Comparison of ENCODE assay signal across 15 mouse cellular contexts in the genomic region with DNA sequence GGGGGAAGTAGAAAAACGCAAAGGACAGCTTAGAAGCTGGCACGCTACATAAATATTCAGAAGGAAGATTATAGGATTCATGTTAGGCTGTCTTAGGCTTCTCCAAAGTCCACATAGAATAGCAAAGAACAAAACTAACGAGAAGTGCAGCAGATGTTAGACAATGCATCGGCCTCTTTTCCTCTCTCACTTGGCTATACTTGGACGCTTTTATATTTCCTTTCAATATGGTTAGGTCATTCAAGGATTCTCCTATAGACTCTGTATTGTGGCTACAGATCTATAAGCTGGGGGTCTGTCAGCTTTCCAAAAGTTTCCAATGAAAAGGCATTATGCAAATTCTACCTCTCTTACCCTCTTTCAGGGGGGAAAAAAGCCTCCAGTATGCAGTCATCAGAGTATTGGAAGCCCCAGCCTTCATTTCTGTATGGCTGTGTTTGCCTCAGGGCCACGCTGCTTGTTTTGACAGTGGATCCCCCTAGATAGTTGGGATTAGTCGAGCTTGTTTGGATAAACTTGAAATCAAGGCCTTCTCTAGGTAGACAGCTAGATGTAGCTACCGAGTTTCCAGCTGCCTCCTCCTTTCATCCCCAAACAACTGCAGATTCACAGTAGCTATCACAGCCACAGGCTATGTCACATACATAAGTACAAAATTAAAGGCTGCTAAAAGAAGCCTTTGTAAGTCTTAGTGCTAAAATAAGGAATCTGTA.
DNase-seq lines count a peak whose midpoint lies in the region; ATAC-seq and TF ChIP-seq lines count a peak whose summit lies in the region.
"Had no signal": no experiment of that assay in that cellular context is flagged by ENCODE, and none has a peak within 500 bp of the region (broad histone marks: within the 10 kb centered on the region; RNA-seq: fewer than 3 reads in every experiment).

No protein-coding gene starts in this region.

- H3K4me2 ChIP-seq in stomach, embryonic 16.5 days (ENCODE audit: low read depth, low read length): no peak overlapping the region
- no peak overlapping the region for H3K4me2 ChIP-seq in stomach, postnatal 0 days (replicated peaks; ENCODE audit: low read depth)
- peak overlapping the region; percentile 23 for H3K4me2 ChIP-seq in forebrain, embryonic 12.5 days
- no peak overlapping the region for H3K4me2 ChIP-seq in liver, postnatal 0 days (ENCODE audit: low read depth, low read length)
- H3K4me2 ChIP-seq in intestine, postnatal 0 days (replicated peaks; ENCODE audit: low read depth): no peak overlapping the region
- H3K4me2 ChIP-seq: limb, embryonic 13.5 days had no signal

- H3K36me3 ChIP-seq in stomach, embryonic 16.5 days (ENCODE audit: control insufficient read depth, insufficient read depth, low read length): no peaks in the 10 kb centered on the region
- no peaks in the 10 kb centered on the region for H3K36me3 ChIP-seq in stomach, postnatal 0 days (ENCODE audit: control insufficient read depth, insufficient read depth, low read length)
- H3K36me3 ChIP-seq in forebrain, embryonic 12.5 days (replicated peaks): no peaks in the 10 kb centered on the region
- no peaks in the 10 kb centered on the region for H3K36me3 ChIP-seq in liver, postnatal 0 days (replicated peaks; ENCODE audit: insufficient read depth, low read length)
- H3K36me3 ChIP-seq in limb, embryonic 10.5 days: no peaks in the 10 kb centered on the region
- H3K36me3 ChIP-seq in intestine, postnatal 0 days (ENCODE audit: control insufficient read depth, insufficient read depth): no peaks in the 10 kb centered on the region
- H3K36me3 ChIP-seq: limb, embryonic 13.5 days had no signal

- H3K4me1 ChIP-seq in stomach, embryonic 16.5 days (ENCODE audit: control insufficient read depth, insufficient read depth, low read length): peaks cover 8% of the 10 kb centered on the region; the same call in 1 of the 2 replicates
- H3K4me1 ChIP-seq in stomach, postnatal 0 days (replicated peaks; ENCODE audit: control insufficient read depth, insufficient read depth): peaks cover 4% of the 10 kb centered on the region; the same call in 1 of the 2 replicates
- peaks cover 51% of the 10 kb centered on the region for H3K4me1 ChIP-seq in forebrain, embryonic 12.5 days
- H3K4me1 ChIP-seq in liver, postnatal 0 days (ENCODE audit: insufficient read depth): peaks cover 14% of the 10 kb centered on the region
- peaks cover 36% of the 10 kb centered on the region for H3K4me1 ChIP-seq in limb, embryonic 10.5 days
- no peaks in the 10 kb centered on the region for H3K4me1 ChIP-seq in intestine, postnatal 0 days (replicated peaks; ENCODE audit: control insufficient read depth, insufficient read depth, low read length)

- no peak for TF ChIP-seq EP300 in stomach, postnatal 0 days (optimal IDR thresholded peaks at IDR 0.05)
- no peak for TF ChIP-seq EP300 in liver, postnatal 0 days (IDR thresholded peaks at IDR 0.05; ENCODE audit: low read depth)

- TF ChIP-seq CTCF in stomach, postnatal 0 days (IDR thresholded peaks at IDR 0.05; ENCODE audit: low read depth): no peak
- no peak for TF ChIP-seq CTCF in liver, postnatal 0 days (IDR thresholded peaks at IDR 0.05; ENCODE audit: low read depth)
- no peak for TF ChIP-seq CTCF in intestine, postnatal 0 days (IDR thresholded peaks at IDR 0.05; ENCODE audit: low read depth)

- no peak for DNase-seq in stomach, postnatal 0 days (ENCODE audit: low spot score)
- DNase-seq in liver, postnatal 0 days: no peak
- peak; percentile 18 for DNase-seq in telencephalon, adult 2 months (ENCODE audit: low read depth, low spot score)
- no peak for DNase-seq in limb, embryonic 10.5 days (ENCODE audit: low spot score)
- no peak for DNase-seq in c-Kit-positive CD71-positive TER-119-positive erythroid progenitor cells, embryonic 14.5 days (ENCODE audit: low spot score)
- DNase-seq: adrenal gland, postnatal 36 days; cerebellum, adult 18-20 months; kidney, adult 2 months; lung, postnatal 10 days; thymus, adult 18-20 months had no signal

- 52% methylated on average over 8 of the region's 8 CpGs for WGBS in stomach, embryonic 16.5 days
- WGBS in stomach, postnatal 0 days: 50% methylated on average over 8 of the region's 8 CpGs
- 5% methylated on average over 8 of the region's 8 CpGs for WGBS in forebrain, embryonic 12.5 days
- 64% methylated on average over 8 of the region's 8 CpGs for WGBS in liver, postnatal 0 days (ENCODE audit: insufficient replicate concordance)
- 69% methylated on average over 8 of the region's 8 CpGs for WGBS in limb, embryonic 10.5 days
- whole genome bisulfite sequencing in intestine, postnatal 0 days: 58% methylated on average over 8 of the region's 8 CpGs

- H3K9ac ChIP-seq in stomach, embryonic 16.5 days (ENCODE audit: low read length): no peak overlapping the region
- no peak overlapping the region for H3K9ac ChIP-seq in stomach, postnatal 0 days (ENCODE audit: low read length)
- no peak overlapping the region for H3K9ac ChIP-seq in forebrain, embryonic 12.5 days
- 0 out of 2 replicates have a peak overlapping the region, but pooled peaks have one; percentile 12 for H3K9ac ChIP-seq in liver, postnatal 0 days (replicated peaks)
- H3K9ac ChIP-seq in intestine, postnatal 0 days (ENCODE audit: low read depth, low read length): no peak overlapping the region
- H3K9ac ChIP-seq: limb, embryonic 13.5 days had no signal

- H3K27ac ChIP-seq in stomach, embryonic 16.5 days (ENCODE audit: low read length): 0 out of 2 replicates have a peak overlapping the region, but pooled peaks have one; percentile 16
- H3K27ac ChIP-seq in stomach, postnatal 0 days (replicated peaks): no peak overlapping the region
- H3K27ac ChIP-seq in forebrain, embryonic 12.5 days: peak overlapping the region; percentile 79
- peak overlapping the region; percentile 37; the same call in 1 of the 2 replicates for H3K27ac ChIP-seq in liver, postnatal 0 days (ENCODE audit: low read depth)
- no peak overlapping the region for H3K27ac ChIP-seq in limb, embryonic 10.5 days
- H3K27ac ChIP-seq in intestine, postnatal 0 days (ENCODE audit: low read depth, low read length): no peak overlapping the region
- H3K27ac ChIP-seq: limb, embryonic 13.5 days had no signal

- no peaks in the 10 kb centered on the region for H3K9me3 ChIP-seq in stomach, embryonic 16.5 days (replicated peaks; ENCODE audit: control insufficient read depth, low read length)
- no peaks in the 10 kb centered on the region for H3K9me3 ChIP-seq in stomach, postnatal 0 days (ENCODE audit: control insufficient read depth, low read length)
- H3K9me3 ChIP-seq in forebrain, embryonic 12.5 days: no peaks in the 10 kb centered on the region
- H3K9me3 ChIP-seq in liver, postnatal 0 days (ENCODE audit: low read length): no peaks in the 10 kb centered on the region
- H3K9me3 ChIP-seq in limb, embryonic 10.5 days (replicated peaks): no peaks in the 10 kb centered on the region
- H3K9me3 ChIP-seq in intestine, postnatal 0 days (ENCODE audit: control insufficient read depth): no peaks in the 10 kb centered on the region
- H3K9me3 ChIP-seq: limb, embryonic 13.5 days had no signal

- H3K27me3 ChIP-seq in stomach, embryonic 16.5 days (ENCODE audit: control insufficient read depth, insufficient read depth, low read length): no peaks in the 10 kb centered on the region
- no peaks in the 10 kb centered on the region for H3K27me3 ChIP-seq in stomach, postnatal 0 days (ENCODE audit: control insufficient read depth, insufficient read depth, low read length)
- peaks cover 3% of the 10 kb centered on the region; the same call in 1 of the 2 replicates for H3K27me3 ChIP-seq in forebrain, embryonic 12.5 days
- no peaks in the 10 kb centered on the region for H3K27me3 ChIP-seq in liver, postnatal 0 days (ENCODE audit: insufficient read depth, low read length)
- H3K27me3 ChIP-seq in limb, embryonic 10.5 days (ENCODE audit: low read depth, poor library complexity, severe bottlenecking): no peaks in the 10 kb centered on the region
- H3K27me3 ChIP-seq in intestine, postnatal 0 days (replicated peaks; ENCODE audit: control insufficient read depth, insufficient read depth, low read length): no peaks in the 10 kb centered on the region
- H3K27me3 ChIP-seq: CH12.LX; limb, embryonic 13.5 days had no signal

- ATAC-seq in stomach, embryonic 16.5 days (ENCODE audit: insufficient read depth, low FRiP score): no peak
- ATAC-seq in stomach, postnatal 0 days (ENCODE audit: low FRiP score, low TSS enrichment): no peak
- ATAC-seq in forebrain, embryonic 12.5 days (ENCODE audit: low FRiP score): peak; percentile 88
- ATAC-seq in liver, postnatal 0 days: no peak
- ATAC-seq in intestine, postnatal 0 days: no peak

- H3K4me3 ChIP-seq in stomach, embryonic 16.5 days (replicated peaks; ENCODE audit: low read length): no peak overlapping the region
- no peak overlapping the region for H3K4me3 ChIP-seq in stomach, postnatal 0 days (ENCODE audit: low read depth, low read length)
- H3K4me3 ChIP-seq in forebrain, embryonic 12.5 days (replicated peaks): no peak overlapping the region
- H3K4me3 ChIP-seq in liver, postnatal 0 days (ENCODE audit: low read depth, low read length): no peak overlapping the region
- no peak overlapping the region for H3K4me3 ChIP-seq in limb, embryonic 10.5 days
- H3K4me3 ChIP-seq in intestine, postnatal 0 days (ENCODE audit: low read depth, low read length): no peak overlapping the region
- H3K4me3 ChIP-seq: limb, embryonic 13.5 days had no signal

Comparison
In these comparisons a context has a peak if more than half of its experiments do, and no peak if none do; other contexts are left out.
1. H3K27ac ChIP-seq: peak in stomach, embryonic 16.5 days (single experiment), forebrain, embryonic 12.5 days (single experiment) and liver, postnatal 0 days (single experiment); none in stomach, postnatal 0 days (single experiment), limb, embryonic 10.5 days (single experiment) and intestine, postnatal 0 days (single experiment).